Mouse (Mus musculus) right cerebral cortex, postnatal 14 days (tissue): ENCODE results near the gene Wdr93.
A peak's percentile ranks its signal among the peaks of the same experiment; 100 is the strongest.

ENCODE experiments used
- DNase-seq: peaks from one replicate; pipeline ENCODE4 v3.0.0; 2022

The Wdr93 gene

GRCm38 (mm10) chr7:79803887-79804286, 60.9 kb downstream of the Wdr93 start:
- no peak for DNase-seq

GRCm38 (mm10) chr7:79808561-79808960, 65.6 kb downstream of the Wdr93 start:
- no peak for DNase-seq

GRCm38 (mm10) chr7:79810611-79811506, 67.9 kb downstream of the Wdr93 start, which contains the start of gene Mesp2:
Mesp2 (plus strand) TSS chr7:79810727.
- DNase-seq = peak; percentile 78

- DNase-seq = no peak
These were observed 70.4 kb downstream of the Wdr93 start for GRCm38 (mm10) chr7:79813409-79813808.

GRCm38 (mm10) chr7:79818321-79818720, 75.4 kb downstream of the Wdr93 start:
- DNase-seq = no peak

GRCm38 (mm10) chr7:79819515-79819914, 76.6 kb downstream of the Wdr93 start:
- DNase-seq = no peak

GRCm38 (mm10) chr7:79819996-79820395, 77.0 kb downstream of the Wdr93 start:
- DNase-seq = no peak

GRCm38 (mm10) chr7:79822092-79822695, 79.2 kb downstream of the Wdr93 start:
- DNase-seq = no peak

- no peak for DNase-seq
These were observed 85.4 kb downstream of the Wdr93 start for GRCm38 (mm10) chr7:79828341-79828740.

GRCm38 (mm10) chr7:79831145-79831544, 88.2 kb downstream of the Wdr93 start:
- no peak for DNase-seq

GRCm38 (mm10) chr7:79831585-79831984, 88.6 kb downstream of the Wdr93 start:
- DNase-seq = no peak

GRCm38 (mm10) chr7:79832980-79833379, 90.0 kb downstream of the Wdr93 start:
- no peak for DNase-seq

GRCm38 (mm10) chr7:79835196-79835595, 92.2 kb downstream of the Wdr93 start:
- no peak for DNase-seq
